Mouse (Mus musculus) kidney, postnatal 0 days (tissue): ENCODE results near the gene Gm49383. TPM values are rescaled to one million over a fixed set of nuclear protein-coding genes. Genes with fewer than 3 reads are reported as not detected.

Experiments used
- ATAC-seq: fragments of 200-750 bp; cut with Nextera tagmentation; replicated peaks from 2 replicates; pipeline ENCODE4 v1.8.0; 2017; ENCODE audit warnings: low read depth, moderate number of reproducible peaks, moderate TSS enrichment, moderate library complexity; ENCODE audit not compliant: low FRiP score
- DNase-seq: peaks from one replicate; pipeline ENCODE4 v3.0.0-alpha.2; 2016; ENCODE audit warnings: low spot score
- H3K27ac ChIP-seq: fragments of 300-500 bp; sonication (generic); 2 replicates; pipeline ENCODE4 v1.5.1; 2014; ENCODE audit warnings: mild to moderate bottlenecking
- H3K27me3 ChIP-seq: fragments of 300-500 bp; sonication (generic); 2 replicates; pipeline ENCODE4 v1.6.1; 2014; ENCODE audit warnings: low read length, mixed read lengths; ENCODE audit not compliant: insufficient read depth
- H3K36me3 ChIP-seq: fragments of 300-500 bp; sonication (generic); 2 replicates; pipeline ENCODE4 v1.6.1; 2014; ENCODE audit warnings: low read length, mixed read lengths; ENCODE audit not compliant: insufficient read depth
- H3K4me1 ChIP-seq: fragments of 300-500 bp; sonication (generic); replicated peaks from 2 replicates; pipeline ENCODE4 v1.6.1; 2014; ENCODE audit warnings: antibody characterized with exemption, low read length, mixed read lengths; ENCODE audit not compliant: insufficient read depth
- H3K4me2 ChIP-seq: fragments of 300-500 bp; sonication (generic); 2 replicates; pipeline ENCODE4 v1.6.1; 2014; ENCODE audit warnings: mild to moderate bottlenecking, low read length, moderate library complexity, mixed read lengths
- H3K4me3 ChIP-seq: fragments of 300-500 bp; sonication (generic); replicated peaks from 2 replicates; pipeline ENCODE4 v1.5.1; 2014; ENCODE audit warnings: low read depth, low read length
- H3K9ac ChIP-seq: fragments of 300-500 bp; sonication (generic); 2 replicates; pipeline ENCODE4 v1.6.1; 2014; ENCODE audit warnings: low read depth, low read length
- H3K9me3 ChIP-seq: fragments of 300-500 bp; sonication (generic); replicated peaks from 2 replicates; pipeline ENCODE4 v1.6.1; 2016; ENCODE audit warnings: low read length, inconsistent platforms, mixed read lengths
- CTCF ChIP-seq: IDR thresholded peaks from 2 replicates; pipeline ENCODE4 v1.5.1; 2016; ENCODE audit warnings: antibody characterized with exemption, low read depth, mild to moderate bottlenecking, moderate library complexity
- WGBS: fragments of 180-500 bp; shearing (Covaris S2); extraction: QIAGEN DNeasy Blood & Tissue Kit; methylation state at CpG from one replicate; pipeline ENCODE4 v1.1.7; 2014; 5-methylcytosine and 5-hydroxymethylcytosine counted together
- polyA plus RNA-seq: library from polyadenylated mRNA; unstranded; fragments of >200 nt; fragmentation: Nextera tagmentation; extraction: Ambion mirVana; gene quantifications from 2 replicates; pipeline ENCODE4 v1.2.1, GENCODE M21; 2015

Gene Gm49383
- polyA plus RNA-seq, 1 experiment from 2014 or later, result 15.2 TPM

DNA sequence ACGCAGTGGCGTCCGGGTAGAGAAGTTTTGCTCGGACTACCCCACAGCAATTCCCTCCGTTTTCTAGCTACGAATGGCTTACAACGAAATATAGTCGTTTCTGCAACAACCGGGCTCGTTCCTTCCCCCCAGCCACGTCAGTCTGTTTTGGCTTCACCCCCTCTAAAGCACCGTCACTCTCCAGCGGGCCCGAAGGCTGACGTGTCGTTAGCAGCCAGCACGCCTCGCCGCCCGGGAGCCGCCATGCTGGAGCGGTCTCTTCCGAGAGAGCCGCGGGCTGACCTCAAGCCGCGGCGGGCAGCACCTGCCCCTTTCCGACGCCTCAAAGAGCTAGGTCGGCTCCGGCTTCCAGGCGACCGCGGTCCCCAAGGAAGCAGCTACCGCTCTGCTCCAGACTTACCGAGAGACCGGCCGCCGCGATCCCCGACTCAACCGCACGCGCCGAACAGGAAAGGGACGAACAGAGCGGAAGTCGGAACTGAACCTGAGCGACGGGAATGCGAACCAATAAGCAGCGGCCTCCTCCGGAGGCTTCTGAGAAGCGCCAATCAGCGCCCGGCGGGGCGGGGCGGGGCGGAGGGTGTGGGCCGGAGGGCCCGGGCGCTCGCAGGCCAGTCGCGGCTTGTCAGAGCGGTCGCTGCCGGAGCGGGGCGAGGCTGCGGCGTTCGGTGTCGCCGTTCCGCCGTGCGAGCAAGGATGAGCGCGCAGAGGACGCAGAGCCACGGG lies 13.2 kb downstream of the Gm49383 start, which contains the start of the genes Rpl36al and Mgat2:
TSS of gene Rpl36al (minus strand) at position 501 of the 726 bp plus-strand sequence.
TSS of gene Mgat2 (plus strand) at position 575 of the 726 bp plus-strand sequence.
- DNase-seq (peak; percentile 99), ATAC-seq (peak; percentile 99)
- peaks cover 11% of the 10 kb centered on the region; the same call in 1 of the 2 replicates for H3K4me1 ChIP-seq
- H3K27me3 ChIP-seq, result no peaks in the 10 kb centered on the region
- H3K27ac ChIP-seq, result peak within 1 kb of the TSS; percentile 90
- TF ChIP-seq CTCF, result no peak
- 0 out of 2 replicates have a peak, but pooled peaks cover 4% of the 10 kb centered on the region for H3K36me3 ChIP-seq
- H3K4me2 ChIP-seq, result peak within 1 kb of the TSS; percentile 99
- H3K9ac ChIP-seq, result peak within 1 kb of the TSS; percentile 79
- peak within 1 kb of the TSS; percentile 96 for H3K4me3 ChIP-seq
- H3K9me3 ChIP-seq, result no peaks in the 10 kb centered on the region
- WGBS, result under 1% methylated on average over 84 of the region's 84 CpGs

DNA sequence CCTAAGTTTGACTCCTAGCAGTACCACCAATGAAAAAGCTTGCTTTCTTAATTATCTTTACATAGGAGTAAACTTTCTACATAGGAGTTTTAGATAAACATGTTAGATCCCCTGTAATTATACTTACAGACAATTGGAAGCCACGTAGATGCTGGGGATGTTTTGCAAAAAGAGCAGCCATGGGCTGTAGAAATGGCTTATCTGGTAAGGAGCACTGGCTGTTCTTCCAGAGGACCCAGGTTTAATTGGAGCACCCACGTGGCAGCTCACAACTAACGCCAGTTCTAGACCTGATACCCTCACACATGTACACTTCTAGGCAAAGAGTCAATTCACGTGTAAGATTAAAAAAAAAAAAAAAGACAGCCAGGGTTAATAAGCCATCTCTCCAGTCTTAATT lies 15.1 kb downstream of the Gm49383 start:
- WGBS, result 88% methylated on average over 4 of the region's 4 CpGs
- DNase-seq (no peak), ATAC-seq (no peak)

DNA sequence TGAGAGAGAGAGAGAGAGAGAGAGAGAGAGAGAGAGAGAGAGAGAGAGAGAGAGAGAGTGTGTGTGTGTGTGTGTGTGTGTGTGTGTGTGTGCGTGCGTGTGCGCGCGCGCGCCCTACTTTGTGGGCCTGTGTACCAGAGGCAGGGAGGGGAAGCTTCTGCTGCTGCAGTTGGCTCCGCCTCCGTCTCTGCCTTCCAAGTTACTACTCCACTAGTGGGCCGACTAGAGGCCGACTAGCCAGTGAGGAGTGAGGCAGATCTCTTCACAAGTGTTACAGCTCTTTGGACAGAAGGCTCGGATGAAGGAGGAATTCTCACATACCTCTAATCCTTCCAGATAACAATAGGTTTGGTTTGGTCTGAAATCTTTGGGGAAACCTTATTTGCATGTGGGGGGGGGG lies 17.5 kb downstream of the Gm49383 start:
- Histone ChIP-seq H3K27ac (no peak overlapping the region), H3K36me3 (0 out of 2 replicates have a peak, but pooled peaks cover 8% of the 10 kb centered on the region), H3K27me3 (no peaks in the 10 kb centered on the region), H3K9me3 (no peaks in the 10 kb centered on the region), H3K4me1 (no peaks in the 10 kb centered on the region), H3K4me2 (no peak overlapping the region), H3K9ac (no peak overlapping the region), H3K4me3 (no peak overlapping the region)
- WGBS, result 69% methylated on average over 12 of the region's 12 CpGs
- DNase-seq, result no peak
- TF ChIP-seq CTCF, result no peak
- no peak for ATAC-seq

More for the DNA sequence above, 15.1 kb downstream of the Gm49383 start:
- no peaks in the 10 kb centered on the region for H3K27me3 ChIP-seq
- H3K4me1 ChIP-seq, result peaks cover 11% of the 10 kb centered on the region; the same call in 1 of the 2 replicates
- 0 out of 2 replicates have a peak, but pooled peaks cover 4% of the 10 kb centered on the region for H3K36me3 ChIP-seq
- no peak overlapping the region for H3K4me2 ChIP-seq
- no peak overlapping the region for H3K9ac ChIP-seq
- no peak overlapping the region for H3K27ac ChIP-seq
- no peak for TF ChIP-seq CTCF
- no peak overlapping the region for H3K4me3 ChIP-seq
- H3K9me3 ChIP-seq, result no peaks in the 10 kb centered on the region

DNA sequence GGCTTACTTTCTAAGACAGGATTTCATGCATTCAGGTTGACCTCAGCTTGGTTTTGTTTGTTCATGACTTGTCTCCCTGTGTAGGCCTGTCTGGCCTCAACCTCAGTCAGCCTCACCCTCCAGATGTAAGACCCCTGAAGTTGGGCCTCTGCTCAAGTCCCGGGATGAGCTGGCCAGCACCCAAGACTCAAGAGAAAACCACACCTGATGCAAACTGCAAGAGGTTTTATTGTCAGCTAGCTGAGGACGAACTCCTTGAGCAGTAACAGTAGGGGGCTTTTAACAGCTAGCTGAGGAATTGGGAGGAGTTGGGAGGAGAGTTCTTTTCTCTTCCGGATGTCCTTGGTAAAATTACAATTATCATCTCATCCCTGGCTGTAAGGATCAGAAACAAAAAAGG lies 19.4 kb downstream of the Gm49383 start:
- Histone ChIP-seq H3K4me2 (no peak overlapping the region), H3K9ac (no peak overlapping the region), H3K4me1 (no peaks in the 10 kb centered on the region), H3K4me3 (no peak overlapping the region), H3K27ac (no peak overlapping the region), H3K9me3 (no peaks in the 10 kb centered on the region), H3K36me3 (0 out of 2 replicates have a peak, but pooled peaks cover 8% of the 10 kb centered on the region), H3K27me3 (no peaks in the 10 kb centered on the region)
- no peak for TF ChIP-seq CTCF
- 89% methylated on average over 3 of the region's 3 CpGs for WGBS
- DNase-seq (no peak), ATAC-seq (no peak)

DNA sequence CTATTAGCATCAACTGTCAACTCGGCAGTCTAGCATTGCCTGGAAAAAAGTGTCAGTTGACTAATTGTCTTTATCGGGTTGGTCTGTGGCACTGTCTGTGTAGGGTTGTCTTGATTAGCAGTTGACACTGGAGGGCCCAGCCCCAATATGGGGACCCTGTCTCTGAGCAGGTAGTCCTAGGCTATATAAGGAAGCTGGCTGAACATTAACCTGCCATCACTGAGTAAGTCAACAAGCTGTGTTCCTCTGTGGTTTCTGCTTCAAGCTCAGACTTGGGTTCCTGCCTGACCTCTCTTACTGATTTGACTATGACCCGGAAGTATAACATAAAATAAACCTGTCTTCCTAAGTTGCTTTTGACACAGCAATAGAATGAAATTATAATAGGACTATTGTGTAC lies 20.9 kb downstream of the Gm49383 start:
- H3K4me3 ChIP-seq, result no peak overlapping the region
- DNase-seq (no peak), ATAC-seq (no peak)
- H3K9ac ChIP-seq, result no peak overlapping the region
- no peak for TF ChIP-seq CTCF
- H3K36me3 ChIP-seq, result 0 out of 2 replicates have a peak, but pooled peaks cover 4% of the 10 kb centered on the region
- H3K4me2 ChIP-seq, result no peak overlapping the region
- no peak overlapping the region for H3K27ac ChIP-seq
- H3K27me3 ChIP-seq, result no peaks in the 10 kb centered on the region
- no peaks in the 10 kb centered on the region for H3K4me1 ChIP-seq
- no peaks in the 10 kb centered on the region for H3K9me3 ChIP-seq
- 92% methylated on average over 3 of the region's 3 CpGs for WGBS

DNA sequence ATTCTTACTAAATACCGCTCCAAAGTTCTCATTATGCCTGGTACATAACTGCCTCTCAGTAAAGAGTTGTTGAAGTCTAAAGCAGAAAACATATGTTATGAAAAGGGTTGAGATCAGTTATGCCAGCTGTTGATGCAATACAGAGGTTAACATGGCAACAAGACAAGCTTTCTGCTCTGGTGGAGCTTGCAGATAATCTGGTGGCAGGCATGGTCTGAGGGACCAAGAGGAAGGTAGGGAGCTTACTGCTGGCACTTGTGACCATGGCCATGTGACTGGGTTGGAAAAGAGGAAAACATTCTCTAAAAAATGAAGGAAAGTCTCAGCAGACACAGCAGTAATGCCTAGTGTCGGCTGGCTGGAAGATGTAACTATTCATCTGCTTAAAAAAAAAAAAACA lies 25.6 kb downstream of the Gm49383 start:
- Histone ChIP-seq H3K27ac (no peak overlapping the region), H3K9ac (no peak overlapping the region), H3K4me1 (0 out of 2 replicates have a peak, but pooled peaks cover 9% of the 10 kb centered on the region), H3K27me3 (no peaks in the 10 kb centered on the region), H3K9me3 (no peaks in the 10 kb centered on the region), H3K36me3 (0 out of 2 replicates have a peak, but pooled peaks cover 4% of the 10 kb centered on the region), H3K4me2 (no peak overlapping the region), H3K4me3 (no peak overlapping the region)
- TF ChIP-seq CTCF, result no peak
- DNase-seq (no peak), ATAC-seq (no peak)
- WGBS, result 88% methylated on average over 2 of the region's 2 CpGs
